Mouse (Mus musculus): ENCODE data around the gene Rft1. TPM values are rescaled to one million over a fixed set of nuclear protein-coding genes. Genes with fewer than 3 reads are reported as not detected.

Rft1 gene
- total RNA-seq, 1 experiment: 15.7 TPM

DNA sequence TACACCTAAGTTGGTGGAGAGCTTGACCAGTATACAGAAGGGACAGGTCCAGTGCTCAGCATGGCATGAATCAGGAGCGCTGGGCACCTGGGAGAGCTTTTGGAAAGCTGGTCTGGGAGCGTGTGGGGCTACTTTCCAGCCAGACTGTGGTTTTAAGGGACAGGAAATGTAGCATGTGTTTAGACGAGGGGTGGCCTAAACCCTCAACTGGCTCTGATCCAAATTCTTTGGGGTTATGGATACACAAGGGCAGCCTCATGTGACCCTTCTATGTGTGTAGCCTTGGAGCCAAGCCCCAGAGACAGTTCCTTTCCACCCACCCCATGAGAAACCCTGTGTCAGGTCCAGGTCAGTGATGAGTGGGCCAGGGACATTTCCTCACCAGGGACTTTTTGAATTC is 5.7 kb upstream of the Rft1 start:
- TF ChIP-seq CHD2 (IDR thresholded peaks at IDR 0.05; ENCODE audit: low read depth, low read length) (no peak), HCFC1 (IDR thresholded peaks at IDR 0.05; ENCODE audit: borderline replicate concordance, insufficient read depth, low read length) (no peak), ZC3H11A (IDR thresholded peaks at IDR 0.05; ENCODE audit: borderline replicate concordance, low read depth, low read length) (no peak), MAFK (IDR thresholded peaks at IDR 0.05; ENCODE audit: insufficient read depth, low read depth, low read length) (no peak), ZNF384 (IDR thresholded peaks at IDR 0.05; ENCODE audit: low read depth, low read length) (no peak)
- H3K4me3 ChIP-seq (ENCODE audit: insufficient read depth in 1 of 2, low read depth in 1 of 2, low read length in 2 of 2, poor library complexity in 1 of 2, severe bottlenecking in 1 of 2): no peak overlapping the region
- H3K4me1 ChIP-seq (ENCODE audit: control insufficient read depth in 2 of 2, insufficient read depth in 2 of 2, low read length in 2 of 2, poor library complexity in 1 of 2): no peaks in the 10 kb centered on the region
- no peak for DNase-seq (ENCODE audit: low read depth, low spot score)
- no peak overlapping the region for H3K27ac ChIP-seq (ENCODE audit: insufficient read depth, low read depth, low read length, poor library complexity, severe bottlenecking)
- in situ Hi-C loops (cut with MboI; ENCODE audit: low sequenced_read_pairs in 2 of 2, unreplicated experiment in 2 of 2): no loop called here
- no peak overlapping the region for H3K9ac ChIP-seq (ENCODE audit: insufficient read depth, low read depth, low read length, poor library complexity, severe bottlenecking)
- no peaks in the 10 kb centered on the region for H3K36me3 ChIP-seq (ENCODE audit: control insufficient read depth, insufficient read depth, low read length, poor library complexity, severe bottlenecking)
- no peaks in the 10 kb centered on the region for H3K9me3 ChIP-seq (ENCODE audit: control insufficient read depth, insufficient read depth, low read depth, low read length)

DNA sequence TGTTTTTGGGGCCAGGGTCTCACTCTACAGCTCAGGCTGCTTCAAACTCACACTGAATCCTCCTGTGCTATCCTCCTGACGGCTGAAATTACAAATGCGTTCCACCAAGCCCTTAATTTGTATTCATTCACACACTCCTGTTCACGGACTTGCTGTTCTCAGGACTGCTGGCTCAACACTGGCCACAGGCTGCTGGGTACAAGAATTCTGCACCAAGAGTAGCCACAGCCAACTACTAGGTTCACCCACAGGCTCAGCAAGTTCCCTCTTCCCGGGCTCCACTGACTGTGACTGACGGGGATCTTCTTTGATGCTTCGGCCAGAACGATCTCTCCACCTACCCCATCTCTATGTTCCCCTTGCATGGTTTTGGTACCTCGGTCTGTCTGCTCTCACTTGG is 4.4 kb upstream of the Rft1 start:
- no peak for TF ChIP-seq ZNF384 (IDR thresholded peaks at IDR 0.05; ENCODE audit: low read depth, low read length)
- no peak for TF ChIP-seq MAFK (IDR thresholded peaks at IDR 0.05; ENCODE audit: insufficient read depth, low read depth, low read length)
- no peak for TF ChIP-seq CHD2 (IDR thresholded peaks at IDR 0.05; ENCODE audit: low read depth, low read length)
- no peak for TF ChIP-seq HCFC1 (IDR thresholded peaks at IDR 0.05; ENCODE audit: borderline replicate concordance, insufficient read depth, low read length)
- no peak for TF ChIP-seq ZC3H11A (IDR thresholded peaks at IDR 0.05; ENCODE audit: borderline replicate concordance, low read depth, low read length)
- DNase-seq (ENCODE audit: low read depth, low spot score): no peak
- in situ Hi-C loops (cut with MboI; ENCODE audit: low sequenced_read_pairs in 2 of 2, unreplicated experiment in 2 of 2): no loop called here
- H3K36me3 ChIP-seq (ENCODE audit: control insufficient read depth, insufficient read depth, low read length, poor library complexity, severe bottlenecking): no peaks in the 10 kb centered on the region
- H3K4me1 ChIP-seq (ENCODE audit: control insufficient read depth in 2 of 2, insufficient read depth in 2 of 2, low read length in 2 of 2, poor library complexity in 1 of 2): peaks cover 0 to 1% of the 10 kb centered on the region in 2 experiments; a peak in 1 of 4 replicates
- H3K4me3 ChIP-seq (ENCODE audit: insufficient read depth in 1 of 2, low read depth in 1 of 2, low read length in 2 of 2, poor library complexity in 1 of 2, severe bottlenecking in 1 of 2): no peak overlapping the region
- no peak overlapping the region for H3K9ac ChIP-seq (ENCODE audit: insufficient read depth, low read depth, low read length, poor library complexity, severe bottlenecking)
- H3K27ac ChIP-seq (ENCODE audit: insufficient read depth, low read depth, low read length, poor library complexity, severe bottlenecking): no peak overlapping the region
- no peaks in the 10 kb centered on the region for H3K9me3 ChIP-seq (ENCODE audit: control insufficient read depth, insufficient read depth, low read depth, low read length)

DNA sequence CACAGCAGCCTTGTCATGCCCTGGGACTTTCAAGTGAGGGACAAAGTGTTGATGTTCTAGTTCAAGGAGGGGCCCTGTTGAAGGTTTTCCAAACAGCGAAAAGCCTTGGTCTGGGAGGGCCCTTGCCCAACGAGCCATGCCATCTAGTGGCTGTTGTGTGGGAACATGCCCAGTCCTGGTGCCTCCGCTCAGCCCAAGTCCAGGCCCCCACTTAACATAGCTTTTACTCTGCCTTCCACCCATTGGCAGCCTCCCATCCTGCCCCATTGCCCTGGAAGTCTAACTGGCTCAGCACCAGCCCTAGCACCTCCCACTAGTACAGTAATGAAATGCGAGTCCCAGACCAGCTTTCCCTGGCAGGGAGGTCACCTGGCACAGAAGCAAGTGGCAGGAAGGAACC is 3.2 kb upstream of the Rft1 start:
- Histone ChIP-seq H3K9me3 (ENCODE audit: control insufficient read depth, insufficient read depth, low read depth, low read length) (no peaks in the 10 kb centered on the region), H3K9ac (ENCODE audit: insufficient read depth, low read depth, low read length, poor library complexity, severe bottlenecking) (no peak overlapping the region), H3K4me3 (ENCODE audit: insufficient read depth in 1 of 2, low read depth in 1 of 2, low read length in 2 of 2, poor library complexity in 1 of 2, severe bottlenecking in 1 of 2) (no peak overlapping the region), H3K27ac (ENCODE audit: insufficient read depth, low read depth, low read length, poor library complexity, severe bottlenecking) (no peak overlapping the region), H3K4me1 (ENCODE audit: control insufficient read depth in 2 of 2, insufficient read depth in 2 of 2, low read length in 2 of 2, poor library complexity in 1 of 2) (peaks cover 2 to 4% of the 10 kb centered on the region in 2 experiments; a peak in 2 of 4 replicates), H3K36me3 (ENCODE audit: control insufficient read depth, insufficient read depth, low read length, poor library complexity, severe bottlenecking) (no peaks in the 10 kb centered on the region)
- in situ Hi-C loops (cut with MboI; ENCODE audit: low sequenced_read_pairs in 2 of 2, unreplicated experiment in 2 of 2): no loop called here
- no peak for DNase-seq (ENCODE audit: low read depth, low spot score)
- TF ChIP-seq ZNF384 (IDR thresholded peaks at IDR 0.05; ENCODE audit: low read depth, low read length): no peak

DNA sequence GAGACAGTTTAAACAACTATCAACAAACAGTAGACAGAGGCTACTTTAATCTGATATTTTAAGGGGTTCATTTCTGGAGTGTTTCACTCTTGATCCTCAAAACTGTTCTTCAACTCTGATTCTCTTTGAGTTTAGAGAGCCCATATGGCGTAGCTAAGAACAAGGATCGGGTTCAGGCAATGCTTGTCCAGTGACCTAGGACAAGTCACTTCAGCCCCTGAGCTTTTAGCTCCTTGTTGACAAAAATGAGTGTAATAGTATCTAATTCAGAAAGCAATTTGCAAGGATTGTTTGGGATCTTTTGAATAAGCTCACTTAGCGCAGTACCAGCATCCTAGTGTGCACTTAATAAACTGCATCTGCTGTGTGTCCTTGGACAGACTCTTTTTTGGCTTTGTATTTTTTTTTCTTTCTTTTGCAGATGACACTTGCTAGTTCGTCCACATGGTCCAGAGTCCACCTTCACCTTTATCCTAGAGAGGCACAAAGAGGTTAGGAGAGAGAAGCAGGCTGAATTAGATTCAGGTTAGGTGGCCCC is 600 bp downstream of the Rft1 start:
- Histone ChIP-seq H3K36me3 (ENCODE audit: control insufficient read depth, insufficient read depth, low read length, poor library complexity, severe bottlenecking) (peaks cover 7% of the 10 kb centered on the region; the same call in 1 of the 2 replicates), H3K4me3 (ENCODE audit: insufficient read depth in 1 of 2, low read depth in 1 of 2, low read length in 2 of 2, poor library complexity in 1 of 2, severe bottlenecking in 1 of 2) (peak overlapping the region; percentile 90 to 97), H3K9me3 (ENCODE audit: control insufficient read depth, insufficient read depth, low read depth, low read length) (no peaks in the 10 kb centered on the region), H3K9ac (ENCODE audit: insufficient read depth, low read depth, low read length, poor library complexity, severe bottlenecking) (peak overlapping the region; percentile 99), H3K4me1 (ENCODE audit: control insufficient read depth in 2 of 2, insufficient read depth in 2 of 2, low read length in 2 of 2, poor library complexity in 1 of 2) (peaks cover 6 to 8% of the 10 kb centered on the region in 2 experiments; a peak in 3 of 4 replicates), H3K27ac (ENCODE audit: insufficient read depth, low read depth, low read length, poor library complexity, severe bottlenecking) (no peak overlapping the region)
- TF ChIP-seq HCFC1 (IDR thresholded peaks at IDR 0.05; ENCODE audit: borderline replicate concordance, insufficient read depth, low read length) (no peak), ZC3H11A (IDR thresholded peaks at IDR 0.05; ENCODE audit: borderline replicate concordance, low read depth, low read length) (no peak), MAFK (IDR thresholded peaks at IDR 0.05; ENCODE audit: insufficient read depth, low read depth, low read length) (no peak), ZNF384 (IDR thresholded peaks at IDR 0.05; ENCODE audit: low read depth, low read length) (no peak), CHD2 (IDR thresholded peaks at IDR 0.05; ENCODE audit: low read depth, low read length) (no peak)
- in situ Hi-C loops (cut with MboI; ENCODE audit: low sequenced_read_pairs in 2 of 2, unreplicated experiment in 2 of 2): no loop called here
- no peak for DNase-seq (ENCODE audit: low read depth, low spot score)

DNA sequence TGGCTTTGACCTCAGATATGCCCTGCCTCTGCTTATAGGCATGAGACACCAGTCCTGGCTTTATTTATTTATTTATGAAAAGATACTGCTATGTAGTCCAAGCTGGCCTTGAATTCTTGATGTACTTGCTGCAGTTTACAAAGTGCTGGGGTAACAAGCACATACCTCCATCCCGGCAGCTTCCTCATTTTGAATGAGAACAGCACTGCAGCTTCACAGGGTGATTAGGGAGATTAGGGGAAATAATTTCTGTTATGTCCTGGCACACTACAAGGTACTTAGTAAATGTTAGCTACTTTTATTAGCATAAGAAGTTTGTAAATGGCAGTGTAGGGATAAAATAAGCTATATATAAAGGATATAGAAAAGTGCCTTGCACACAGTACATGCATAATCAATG is 1.4 kb downstream of the Rft1 start:
- DNase-seq (ENCODE audit: low read depth, low spot score): no peak
- Histone ChIP-seq H3K9ac (ENCODE audit: insufficient read depth, low read depth, low read length, poor library complexity, severe bottlenecking) (no peak overlapping the region), H3K4me1 (ENCODE audit: control insufficient read depth in 2 of 2, insufficient read depth in 2 of 2, low read length in 2 of 2, poor library complexity in 1 of 2) (peaks cover 6 to 8% of the 10 kb centered on the region in 2 experiments; a peak in 3 of 4 replicates), H3K4me3 (ENCODE audit: insufficient read depth in 1 of 2, low read depth in 1 of 2, low read length in 2 of 2, poor library complexity in 1 of 2, severe bottlenecking in 1 of 2) (no peak overlapping the region), H3K9me3 (ENCODE audit: control insufficient read depth, insufficient read depth, low read depth, low read length) (no peaks in the 10 kb centered on the region), H3K27ac (ENCODE audit: insufficient read depth, low read depth, low read length, poor library complexity, severe bottlenecking) (no peak overlapping the region), H3K36me3 (ENCODE audit: control insufficient read depth, insufficient read depth, low read length, poor library complexity, severe bottlenecking) (peaks cover 11% of the 10 kb centered on the region)
- no peak for TF ChIP-seq CHD2 (IDR thresholded peaks at IDR 0.05; ENCODE audit: low read depth, low read length)
- in situ Hi-C loops (cut with MboI; ENCODE audit: low sequenced_read_pairs in 2 of 2, unreplicated experiment in 2 of 2): no loop called here

All from ES-E14 (cell line).